Mouse (Mus musculus) lung, adult 2 months (tissue): ENCODE measurements at regions not wholly inside any gene's neighbourhood (a gene's known extent, or its start where the extent isn't known, plus 50 kb on each side); places are given as distances from the start of the nearest gene placed in this dataset.

ENCODE experiments used
- CTCF ChIP-seq: fragments of 200-500 bp; IDR thresholded peaks from 2 replicates; pipeline ENCODE4 v1.5.1; 2011; ENCODE audit warnings: mild to moderate bottlenecking, low read length, control low read depth; ENCODE audit not compliant: insufficient read depth
- POLR2A ChIP-seq: fragments of 200-500 bp; IDR thresholded peaks from 2 replicates; pipeline ENCODE4 v1.6.1; 2011; ENCODE audit warnings: low read depth, mild to moderate bottlenecking, control low read depth, low read length, borderline replicate concordance; ENCODE audit errors: extremely low read depth

DNA sequence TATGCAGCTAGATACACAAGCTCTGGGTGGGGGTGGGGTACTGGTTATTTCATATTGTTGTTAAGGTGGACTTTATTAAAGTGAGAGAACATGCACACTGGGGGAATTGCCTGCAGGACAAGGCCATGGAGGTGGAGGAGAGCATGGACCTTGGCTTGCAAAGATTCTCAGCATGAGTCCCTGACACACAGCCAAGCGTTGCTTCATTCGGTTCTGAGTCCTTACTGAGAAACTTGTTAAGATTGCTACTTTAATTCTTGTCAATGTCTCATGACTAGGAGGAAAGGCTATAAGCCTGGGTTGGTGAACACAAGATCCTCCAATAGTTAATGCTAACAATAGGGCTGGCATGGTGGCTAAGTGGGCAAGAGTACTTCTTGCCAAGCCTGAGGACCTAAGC is 300.3 kb upstream of the Clnk start:
- TF ChIP-seq CTCF (no peak), POLR2A (no peak)
